Mouse (Mus musculus): Measurements from ENCODE around the gene Golga2. TPM values are rescaled to one million over a fixed set of nuclear protein-coding genes. Genes with fewer than 3 reads are reported as not detected.

Gene Golga2
- polyA plus RNA-seq, 1 experiment: 74.0 TPM

DNA sequence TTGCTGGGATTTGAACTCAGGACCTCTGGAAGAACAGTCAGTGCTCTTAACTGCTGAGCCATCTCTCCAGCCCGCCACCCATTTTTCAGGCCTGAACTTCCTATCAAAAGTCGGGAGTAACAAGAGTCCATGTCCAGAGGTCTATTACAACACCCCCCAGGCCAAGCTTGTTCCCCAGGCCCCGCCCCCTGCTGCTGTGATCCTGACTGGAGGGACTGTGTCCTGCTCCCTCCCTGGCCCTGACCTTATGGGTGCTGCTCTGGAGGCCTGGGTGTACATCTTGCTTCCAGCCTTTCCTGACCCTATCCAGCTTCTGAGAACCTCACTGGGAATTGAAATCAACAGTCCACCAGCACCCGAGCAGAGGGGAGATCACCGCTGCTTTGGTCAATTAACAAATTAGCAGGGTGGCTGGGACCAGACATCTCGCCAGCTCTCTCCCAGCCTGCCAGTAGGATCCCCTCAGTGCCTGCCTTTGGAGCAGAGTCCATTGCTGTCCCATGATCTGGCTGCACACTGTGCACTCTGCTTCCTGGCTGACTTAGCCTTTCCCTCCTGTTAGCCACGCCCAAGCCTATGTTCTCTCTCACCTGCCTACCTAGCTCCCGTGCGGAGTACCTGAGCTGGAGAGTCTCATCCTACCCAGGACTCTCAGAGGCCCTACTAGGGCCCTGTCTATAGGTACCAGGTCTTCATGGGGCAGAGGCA lies 34.6 kb downstream of the Golga2 start:
- no peak overlapping the region for H3K4me3 ChIP-seq (replicated peaks; ENCODE audit: insufficient read depth, low read depth, low read length)
- 51% methylated on average over 9 of the region's 9 CpGs for WGBS
- H3K27ac ChIP-seq (ENCODE audit: insufficient read depth, low read length): no peak overlapping the region
- DNase-seq: no peak
- no peaks in the 10 kb centered on the region for H3K27me3 ChIP-seq (ENCODE audit: control insufficient read depth, insufficient read depth, low read length)
- peaks cover 33% of the 10 kb centered on the region for H3K4me1 ChIP-seq (ENCODE audit: control insufficient read depth, insufficient read depth, low read length)
- TF ChIP-seq CTCF (IDR thresholded peaks at IDR 0.05; ENCODE audit: borderline replicate concordance, insufficient read depth, low read depth, low read length): no peak
- no peak for TF ChIP-seq POLR2A (IDR thresholded peaks at IDR 0.05; ENCODE audit: borderline replicate concordance, insufficient read depth, low read length)

- no peaks in the 10 kb centered on the region for H3K27me3 ChIP-seq (ENCODE audit: control insufficient read depth, insufficient read depth, low read length)
- no peak for TF ChIP-seq POLR2A (IDR thresholded peaks at IDR 0.05; ENCODE audit: borderline replicate concordance, insufficient read depth, low read length)
- no peak for TF ChIP-seq CTCF (IDR thresholded peaks at IDR 0.05; ENCODE audit: borderline replicate concordance, insufficient read depth, low read depth, low read length)
- 51% methylated on average over 7 of the region's 7 CpGs for WGBS
- peaks cover 29% of the 10 kb centered on the region for H3K4me1 ChIP-seq (ENCODE audit: control insufficient read depth, insufficient read depth, low read length)
- no peak overlapping the region for H3K4me3 ChIP-seq (replicated peaks; ENCODE audit: insufficient read depth, low read depth, low read length)
- DNase-seq: no peak
- H3K27ac ChIP-seq (ENCODE audit: insufficient read depth, low read length): no peak overlapping the region
These were observed 35.9 kb downstream of the Golga2 start for GRCm38 (mm10) chr2:32322754-32323741.

DNA sequence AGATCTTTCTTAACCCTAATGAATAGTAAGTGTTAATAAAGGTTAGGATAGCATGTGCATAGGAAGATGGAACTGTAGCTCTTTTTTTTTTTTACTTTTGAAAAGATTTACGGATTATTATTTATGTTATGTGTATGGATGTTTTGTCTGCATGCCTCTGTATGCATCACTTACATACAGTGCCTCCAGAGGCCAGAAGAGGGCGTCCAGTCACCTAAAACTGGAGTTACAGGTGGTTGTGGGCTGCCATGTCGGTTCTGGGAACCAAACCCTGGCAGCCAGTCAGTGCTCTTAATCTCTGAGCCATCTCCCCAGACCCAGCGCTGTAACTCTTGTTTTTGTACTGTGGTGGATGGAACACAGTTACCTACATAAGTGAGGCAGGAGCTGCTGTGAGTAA lies 37.1 kb downstream of the Golga2 start:
- 50% methylated on average over 4 of the region's 4 CpGs for WGBS
- TF ChIP-seq POLR2A (IDR thresholded peaks at IDR 0.05; ENCODE audit: borderline replicate concordance, insufficient read depth, low read length): no peak
- peak; percentile 36; the same call in 1 of the 2 replicates for TF ChIP-seq CTCF (IDR thresholded peaks at IDR 0.05; ENCODE audit: borderline replicate concordance, insufficient read depth, low read depth, low read length)
- peaks cover 33% of the 10 kb centered on the region for H3K4me1 ChIP-seq (ENCODE audit: control insufficient read depth, insufficient read depth, low read length)
- DNase-seq: no peak
- H3K27me3 ChIP-seq (ENCODE audit: control insufficient read depth, insufficient read depth, low read length): no peaks in the 10 kb centered on the region
- no peak overlapping the region for H3K4me3 ChIP-seq (replicated peaks; ENCODE audit: insufficient read depth, low read depth, low read length)
- H3K27ac ChIP-seq (ENCODE audit: insufficient read depth, low read length): no peak overlapping the region

DNA sequence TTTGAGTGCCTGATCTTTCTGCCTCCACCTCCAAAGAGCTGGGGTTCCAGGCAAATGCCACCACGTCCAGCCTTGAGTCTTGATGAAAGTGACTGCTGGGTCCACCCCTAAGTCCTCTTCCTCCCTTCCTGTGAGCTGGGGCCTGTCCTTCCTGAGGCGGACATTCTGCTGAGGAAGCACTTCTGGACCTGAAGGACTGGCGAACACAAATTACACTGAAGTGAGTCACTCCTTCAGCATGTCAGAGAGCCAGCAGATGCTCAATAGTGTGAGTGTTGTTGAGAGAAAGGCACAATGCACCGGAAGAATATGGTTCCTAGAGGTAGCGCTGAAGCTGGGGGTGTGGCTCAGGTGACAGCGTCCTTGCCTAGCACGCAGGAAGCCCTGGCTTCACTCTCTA lies 38.2 kb downstream of the Golga2 start:
- DNase-seq: no peak
- Histone ChIP-seq H3K4me3 (replicated peaks; ENCODE audit: insufficient read depth, low read depth, low read length) (no peak overlapping the region), H3K27me3 (ENCODE audit: control insufficient read depth, insufficient read depth, low read length) (no peaks in the 10 kb centered on the region), H3K27ac (ENCODE audit: insufficient read depth, low read length) (no peak overlapping the region), H3K4me1 (ENCODE audit: control insufficient read depth, insufficient read depth, low read length) (peaks cover 29% of the 10 kb centered on the region)
- no peak for TF ChIP-seq CTCF (IDR thresholded peaks at IDR 0.05; ENCODE audit: borderline replicate concordance, insufficient read depth, low read depth, low read length)
- TF ChIP-seq POLR2A (IDR thresholded peaks at IDR 0.05; ENCODE audit: borderline replicate concordance, insufficient read depth, low read length): no peak
- 46% methylated on average over 7 of the region's 7 CpGs for WGBS

DNA sequence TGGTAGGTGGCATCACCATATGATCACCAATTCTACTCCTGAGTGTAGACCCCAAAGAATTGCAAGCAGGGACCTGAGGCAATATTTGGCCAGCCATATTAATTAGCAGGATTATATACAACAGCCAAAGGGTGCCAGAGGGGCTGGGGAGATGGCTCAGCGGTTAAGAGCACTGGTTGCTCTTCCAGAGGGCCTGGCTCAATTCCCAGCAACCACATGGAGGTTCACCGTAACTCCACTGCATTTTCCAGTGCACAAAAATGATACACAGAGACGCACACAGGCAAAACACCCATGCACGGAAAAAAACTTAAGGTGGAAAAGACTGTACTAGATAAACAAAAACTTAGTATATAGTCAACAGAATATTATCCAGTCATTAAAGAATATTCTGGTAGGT lies 40.0 kb downstream of the Golga2 start:
- Histone ChIP-seq H3K4me3 (replicated peaks; ENCODE audit: insufficient read depth, low read depth, low read length) (no peak overlapping the region), H3K27ac (ENCODE audit: insufficient read depth, low read length) (peak overlapping the region; percentile 10; the same call in 1 of the 2 replicates), H3K27me3 (ENCODE audit: control insufficient read depth, insufficient read depth, low read length) (no peaks in the 10 kb centered on the region), H3K4me1 (ENCODE audit: control insufficient read depth, insufficient read depth, low read length) (peaks cover 36% of the 10 kb centered on the region)
- peak in 1 of 2 experiments; percentile 53 for DNase-seq
- WGBS: 7% methylated on average over 4 of the region's 4 CpGs
- TF ChIP-seq CTCF (IDR thresholded peaks at IDR 0.05; ENCODE audit: borderline replicate concordance, insufficient read depth, low read depth, low read length) (no peak), POLR2A (IDR thresholded peaks at IDR 0.05; ENCODE audit: borderline replicate concordance, insufficient read depth, low read length) (no peak)

DNA sequence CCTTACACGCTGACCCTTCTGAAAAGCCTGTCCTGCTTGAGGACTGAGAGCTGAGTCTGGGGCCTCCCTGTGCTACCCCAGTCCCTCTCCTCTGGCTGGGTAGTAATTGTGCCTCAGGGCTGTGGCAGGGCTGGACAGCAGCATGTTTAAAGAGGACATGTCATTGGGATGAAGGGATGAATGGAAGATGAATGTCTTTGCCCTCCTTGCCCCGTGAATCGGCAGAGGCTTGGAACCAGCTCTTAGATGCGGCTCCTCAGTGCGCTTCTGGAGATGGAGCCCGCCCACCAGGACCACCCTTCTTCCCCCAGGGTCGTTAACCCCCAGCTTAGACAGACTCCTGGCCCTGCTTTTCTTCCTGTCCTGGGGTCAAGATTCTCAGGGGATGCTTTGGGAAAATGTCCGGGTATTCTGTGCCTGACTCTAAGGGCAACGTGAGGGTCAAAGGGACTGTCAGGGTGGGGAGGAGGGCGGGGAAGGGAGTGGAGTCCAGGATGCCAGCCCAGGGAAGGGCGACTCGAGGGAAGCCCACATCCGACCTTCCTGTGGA lies 41.8 kb downstream of the Golga2 start:
- peaks cover 42% of the 10 kb centered on the region for H3K4me1 ChIP-seq (ENCODE audit: control insufficient read depth, insufficient read depth, low read length)
- peak overlapping the region; percentile 70 for H3K27ac ChIP-seq (ENCODE audit: insufficient read depth, low read length)
- TF ChIP-seq CTCF (IDR thresholded peaks at IDR 0.05; ENCODE audit: borderline replicate concordance, insufficient read depth, low read depth, low read length) (no peak), POLR2A (IDR thresholded peaks at IDR 0.05; ENCODE audit: borderline replicate concordance, insufficient read depth, low read length) (no peak)
- no peaks in the 10 kb centered on the region for H3K27me3 ChIP-seq (ENCODE audit: control insufficient read depth, insufficient read depth, low read length)
- WGBS: 47% methylated on average over 13 of the region's 13 CpGs
- DNase-seq: no peak
- no peak overlapping the region for H3K4me3 ChIP-seq (replicated peaks; ENCODE audit: insufficient read depth, low read depth, low read length)

GRCm38 (mm10) chr2:32329531-32329930 lies 42.3 kb downstream of the Golga2 start:
- no peak for DNase-seq
- H3K4me1 ChIP-seq (ENCODE audit: control insufficient read depth, insufficient read depth, low read length): peaks cover 42% of the 10 kb centered on the region
- H3K27me3 ChIP-seq (ENCODE audit: control insufficient read depth, insufficient read depth, low read length): no peaks in the 10 kb centered on the region
- 47% methylated on average over 6 of the region's 6 CpGs for WGBS
- H3K4me3 ChIP-seq (replicated peaks; ENCODE audit: insufficient read depth, low read depth, low read length): no peak overlapping the region
- H3K27ac ChIP-seq (ENCODE audit: insufficient read depth, low read length): peak overlapping the region; percentile 70; the same call in 1 of the 2 replicates
- no peak for TF ChIP-seq POLR2A (IDR thresholded peaks at IDR 0.05; ENCODE audit: borderline replicate concordance, insufficient read depth, low read length)
- no peak for TF ChIP-seq CTCF (IDR thresholded peaks at IDR 0.05; ENCODE audit: borderline replicate concordance, insufficient read depth, low read depth, low read length)
